Mouse (Mus musculus) hindbrain, embryonic 13.5 days (tissue): ENCODE results near the gene Ltc4s. TPM values are rescaled to one million over a fixed set of nuclear protein-coding genes. Genes with fewer than 3 reads are reported as not detected.

Source experiments
- microRNA-seq: library from miRNA; unstranded; fragments of <30 nt; microRNA quantifications from one replicate; pipeline ENCODE4, GENCODE M21; 2016
- polyA plus RNA-seq: library from polyadenylated mRNA; unstranded; fragments of >200 nt; fragmentation: Nextera tagmentation; extraction: Ambion mirVana; gene quantifications from 2 replicates; pipeline ENCODE4 v1.2.1, GENCODE M21; 2015

Ltc4s gene
- polyA plus RNA-seq, 1 experiment from 2014 or later, result 2.3 TPM

Small RNA genes within 50 kb of the gene (microRNA-seq; reads per million reads assigned to microRNA genes)
- gene Mir6919, result 1.4 reads per million

Other genes starting within 250 kb of the Ltc4s start
- 60.3 and 63.6 TPM in 2 replicates for gene Rnf130, start 213.3 kb downstream of the Ltc4s start, polyA plus RNA-seq
- gene Tbc1d9b, start 107.2 kb downstream of the Ltc4s start, polyA plus RNA-seq, result 37.5 and 40.7 TPM in 2 replicates
- 30.2 and 30.6 TPM in 2 replicates for gene Mrnip, start 64.2 kb downstream of the Ltc4s start, polyA plus RNA-seq
- gene Sqstm1, start 27.8 kb downstream of the Ltc4s start, polyA plus RNA-seq, result 318 and 320 TPM in 2 replicates
- gene Mgat4b, start 27.7 kb downstream of the Ltc4s start, polyA plus RNA-seq, result 30.4 and 36.6 TPM in 2 replicates
- gene Maml1, start 53.7 kb upstream of the Ltc4s start, polyA plus RNA-seq, result 3.2 and 3.3 TPM in 2 replicates
- gene Canx, start 87.1 kb upstream of the Ltc4s start, polyA plus RNA-seq, result 265 and 269 TPM in 2 replicates
- 0.75 and 1.4 TPM in 2 replicates for gene Cby3, start 115.8 kb upstream of the Ltc4s start, polyA plus RNA-seq
- 534 and 549 TPM in 2 replicates for gene Hnrnph1, start 138.4 kb upstream of the Ltc4s start, polyA plus RNA-seq
- gene Rufy1, start 192.5 kb upstream of the Ltc4s start, polyA plus RNA-seq, result 22.7 and 27.5 TPM in 2 replicates